Mouse (Mus musculus): ENCODE results near the gene Lysmd4.

DNA sequence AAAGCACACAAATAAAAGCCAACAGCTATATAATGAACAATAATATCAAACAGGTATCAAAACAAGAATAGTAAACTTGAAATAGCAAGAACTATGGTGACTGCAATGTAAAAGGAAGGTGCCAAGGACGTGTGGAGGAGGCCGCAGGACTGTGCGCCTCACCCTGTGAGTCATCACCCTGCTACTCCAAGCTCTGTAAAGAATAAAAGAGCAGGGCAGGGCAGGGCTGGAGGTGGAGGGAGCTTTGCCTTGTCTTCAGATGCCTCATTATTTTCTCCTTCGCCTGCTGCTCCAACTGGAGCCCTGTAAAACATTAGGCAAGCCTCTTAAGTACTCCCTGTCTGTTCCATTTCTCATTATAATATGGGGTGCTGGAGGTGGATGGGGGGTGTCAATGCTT, 65.1 kb downstream of the Lysmd4 start:
- TF ChIP-seq CTCF (IDR thresholded peaks at IDR 0.05; ENCODE audit: borderline replicate concordance, insufficient read depth, low read length), result no peak
- TF ChIP-seq POLR2A (IDR thresholded peaks at IDR 0.05; ENCODE audit: low read depth, low read length), result no peak

All from embryonic fibroblast, embryonic 13.5 days (primary cell).